Mouse (Mus musculus): ENCODE results near the gene Tcn2.

The Tcn2 gene

DNA sequence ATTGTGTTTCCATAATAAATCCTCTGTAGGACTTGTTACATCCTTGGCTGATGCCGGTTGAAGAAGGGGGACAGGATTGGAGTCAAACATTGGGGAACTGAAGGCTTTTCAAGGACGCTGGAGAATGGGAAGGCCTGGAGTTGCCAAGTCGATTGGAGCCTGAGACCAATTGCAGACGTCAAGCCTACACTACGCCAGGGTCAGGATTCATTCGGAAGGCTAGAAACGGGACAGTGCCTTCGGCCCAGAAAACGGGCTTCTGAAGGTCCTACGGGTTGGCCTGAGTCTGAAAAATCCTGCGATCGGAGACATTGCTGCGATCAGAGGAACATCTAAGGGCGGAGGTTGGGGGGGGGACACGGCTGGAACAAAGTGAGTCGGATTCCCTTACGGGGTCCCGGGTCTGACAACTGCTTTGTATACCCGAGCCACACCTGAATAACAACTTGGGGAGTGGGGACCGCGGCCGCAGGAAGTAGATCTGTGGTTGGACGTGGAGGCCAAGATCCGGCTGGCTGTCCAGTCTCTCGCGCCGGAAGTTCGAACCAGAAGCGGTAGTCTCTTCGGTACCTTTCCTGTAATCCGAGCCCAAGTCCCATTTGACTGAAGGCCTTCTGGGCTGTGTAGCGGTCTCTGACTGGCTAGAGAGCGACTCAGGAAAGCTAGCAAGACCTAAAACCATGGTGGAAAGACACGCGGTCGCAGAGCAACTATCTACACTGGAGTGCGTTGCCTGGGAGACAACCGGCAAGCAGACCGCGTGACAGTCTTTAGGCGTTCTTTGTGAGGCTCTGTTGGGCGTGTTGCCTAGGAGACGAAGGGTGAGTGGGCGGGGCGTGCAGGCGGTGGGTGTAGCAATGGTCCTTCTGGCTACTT lies 37.3 kb downstream of the Tcn2 start, which contains the start of the genes 4921536K21Rik and Dusp18:
TSS of gene 4921536K21Rik (minus strand) at position 693 of the 876 bp plus-strand sequence.
TSS of gene Dusp18 (plus strand) at position 835 of the 876 bp plus-strand sequence.
- peak; percentile 95 for DNase-seq (ENCODE audit: low spot score)

DNA sequence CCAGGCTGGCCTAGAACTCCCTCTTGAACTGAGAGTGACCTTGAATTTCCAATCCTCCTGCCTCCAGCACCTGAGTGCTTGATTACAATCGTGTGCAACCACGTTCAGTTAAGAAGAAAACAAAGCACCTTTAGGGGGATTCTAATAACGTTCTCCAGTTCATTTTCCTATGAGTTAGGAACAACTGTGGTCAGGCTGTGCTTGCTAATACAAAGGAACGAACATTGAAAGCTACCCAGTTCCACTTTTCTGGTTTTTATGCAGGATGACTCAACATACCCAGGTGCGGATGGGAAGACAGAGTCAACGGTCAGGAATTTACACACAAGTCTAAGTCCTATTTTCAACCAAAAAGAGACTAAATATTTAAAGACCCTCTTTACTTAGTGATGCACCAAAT lies 38.0 kb downstream of the Tcn2 start:
- no peak for DNase-seq (ENCODE audit: low spot score)

DNA sequence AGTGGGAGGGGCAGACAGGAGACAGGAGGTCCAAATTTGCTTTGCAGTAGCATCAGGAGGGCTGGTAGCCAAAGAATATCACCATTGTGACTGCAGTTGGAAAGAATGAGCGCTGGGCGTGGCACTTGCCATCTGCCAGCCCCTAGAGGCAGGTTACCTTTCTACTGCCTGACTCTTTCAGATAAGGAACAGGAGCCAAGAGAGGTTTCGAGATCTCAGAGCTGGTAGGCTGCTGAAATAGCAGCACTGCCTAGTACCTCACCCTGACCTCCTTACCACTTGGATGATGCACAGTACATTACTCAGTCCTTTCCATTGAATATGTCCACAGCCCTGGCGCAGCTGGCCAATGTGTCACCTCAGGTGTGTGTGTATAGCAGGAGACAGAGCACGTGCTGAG lies 44.6 kb downstream of the Tcn2 start:
- no peak for DNase-seq (ENCODE audit: low spot score)

DNA sequence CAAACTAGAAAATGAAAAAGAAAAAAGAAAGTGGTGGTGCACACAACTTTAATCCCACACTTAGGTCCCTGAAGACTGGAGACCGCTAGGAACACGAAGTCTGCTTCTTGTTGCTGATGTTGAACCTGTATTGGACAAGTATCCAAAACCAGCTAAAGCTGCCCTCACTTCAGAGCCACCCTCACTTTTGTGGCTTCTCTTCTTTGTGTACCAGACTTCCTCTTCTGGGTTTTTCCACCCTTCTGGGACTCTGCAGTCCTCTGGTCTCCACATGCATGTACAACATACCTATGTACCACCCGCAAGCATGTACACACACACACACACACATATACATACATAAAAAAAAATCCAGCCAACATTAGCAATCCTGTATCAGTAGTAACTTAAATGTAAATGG lies 48.2 kb downstream of the Tcn2 start:
- no peak for DNase-seq (ENCODE audit: low spot score)

DNA sequence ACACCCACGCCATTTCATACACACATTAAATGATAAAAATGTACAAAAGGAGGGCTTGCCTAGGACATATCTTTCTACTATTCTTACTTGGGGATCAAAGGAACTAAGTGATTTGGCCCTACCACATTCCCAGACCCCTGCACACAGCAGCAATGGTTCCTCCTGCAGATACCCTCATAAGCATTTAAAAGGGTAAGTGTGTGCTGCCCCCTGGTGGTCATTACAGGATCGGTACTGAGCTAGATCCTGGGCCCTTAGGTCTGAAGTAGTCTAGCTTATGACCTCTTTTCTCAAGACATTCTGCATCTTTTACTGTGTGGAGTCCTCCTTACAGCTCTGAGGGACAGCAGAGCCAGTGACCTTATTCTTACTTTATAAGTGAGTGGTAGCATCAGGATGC lies 52.1 kb downstream of the Tcn2 start:
- peak; percentile 36 for DNase-seq (ENCODE audit: low spot score)

DNA sequence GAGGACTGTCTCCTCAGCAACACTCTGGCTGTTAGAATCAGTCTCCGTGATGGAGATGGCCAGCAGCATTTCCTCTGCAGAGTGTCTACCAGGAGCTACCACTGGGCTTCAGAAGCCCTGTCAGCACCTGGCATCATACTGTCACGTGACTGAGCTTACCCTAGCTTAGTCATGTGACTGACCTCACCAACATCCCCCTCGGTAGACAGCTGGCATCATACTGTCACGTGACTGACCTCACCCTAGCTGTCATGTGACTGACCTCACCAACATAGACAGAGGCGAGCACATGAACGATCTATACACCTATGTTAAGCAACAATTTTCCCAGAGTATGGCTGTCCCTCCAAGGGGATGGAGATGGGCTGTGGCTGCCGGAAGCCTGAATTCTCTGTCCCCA lies 53.3 kb downstream of the Tcn2 start:
- no peak for DNase-seq (ENCODE audit: low spot score)

DNA sequence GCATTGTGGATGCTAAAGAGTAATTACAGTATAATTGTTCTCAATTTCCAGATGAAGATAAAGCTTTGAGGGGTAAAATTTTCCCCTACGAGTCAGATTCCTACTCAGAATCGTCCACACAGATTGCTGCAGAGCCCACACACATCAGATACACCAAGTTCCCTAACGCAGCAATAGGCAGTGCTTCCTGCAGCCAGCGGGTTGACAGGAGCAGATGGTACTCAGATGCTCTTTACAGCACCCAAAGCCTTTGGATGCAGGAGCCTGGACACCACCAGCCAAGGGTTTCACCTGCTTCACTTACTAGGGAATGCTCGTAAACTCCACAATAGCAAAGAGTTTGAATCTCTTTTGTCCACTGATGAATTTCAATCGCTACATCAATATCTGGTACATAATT lies 55.5 kb downstream of the Tcn2 start:
- DNase-seq (ENCODE audit: low spot score) = no peak
